Mouse (Mus musculus): ENCODE data around the gene Rab22a. TPM values are rescaled to one million over a fixed set of nuclear protein-coding genes. Genes with fewer than 3 reads are reported as not detected.
"Not testable (repeated sequence)": the region's sequence is repeated elsewhere in the genome, so short reads cannot be mapped to it uniquely, and the experiment has no call there.

Rab22a gene
- polyA plus RNA-seq (2015; fragmentation: Nextera tagmentation; extraction: Ambion mirVana), result 35.3 and 36.9 TPM in 2 replicates

GRCm38 (mm10) chr2:173659057-173659925 lies at the start of gene Rab22a:
TSS of gene Rab22a (plus strand) at chr2:173659760.
- WGBS, result under 1% methylated on average over 55 of the region's 55 CpGs
- ATAC-seq (replicated peaks), result peak; percentile 96
- Histone ChIP-seq H3K9ac (replicated peaks) (peak within 1 kb of the TSS; percentile 80), H3K27me3 (no peaks in the 10 kb centered on the region), H3K9me3 (no peaks in the 10 kb centered on the region), H3K4me1 (peaks cover 18% of the 10 kb centered on the region), H3K27ac (replicated peaks) (peak within 1 kb of the TSS; percentile 31), H3K4me2 (replicated peaks) (peak within 1 kb of the TSS; percentile 74), H3K4me3 (peak within 1 kb of the TSS; percentile 96), H3K36me3 (peaks cover 10% of the 10 kb centered on the region; the same call in 1 of the 2 replicates)

GRCm38 (mm10) chr2:173615378-173616081 lies 44.0 kb upstream of the Rab22a start:
- Histone ChIP-seq H3K4me3 (no peak overlapping the region), H3K4me1 (no peaks in the 10 kb centered on the region), H3K27ac (replicated peaks) (no peak overlapping the region), H3K9me3 (no peaks in the 10 kb centered on the region), H3K27me3 (no peaks in the 10 kb centered on the region), H3K4me2 (replicated peaks) (no peak overlapping the region), H3K36me3 (no peaks in the 10 kb centered on the region), H3K9ac (replicated peaks) (no peak overlapping the region)
- ATAC-seq (replicated peaks), result no peak
- 53% methylated on average over 11 of the region's 11 CpGs for WGBS

- Histone ChIP-seq H3K27me3 (no peaks in the 10 kb centered on the region), H3K9ac (replicated peaks) (no peak overlapping the region), H3K9me3 (no peaks in the 10 kb centered on the region), H3K4me2 (replicated peaks) (no peak overlapping the region), H3K4me3 (no peak overlapping the region), H3K36me3 (no peaks in the 10 kb centered on the region), H3K4me1 (no peaks in the 10 kb centered on the region), H3K27ac (replicated peaks) (no peak overlapping the region)
- ATAC-seq (replicated peaks), result no peak
- 58% methylated on average over 7 of the region's 7 CpGs for WGBS
These were observed 43.4 kb upstream of the Rab22a start for GRCm38 (mm10) chr2:173616156-173616555.

GRCm38 (mm10) chr2:173619132-173619531 lies 40.4 kb upstream of the Rab22a start:
- 93% methylated on average over 5 of the region's 5 CpGs for WGBS
- Histone ChIP-seq H3K4me1 (no peaks in the 10 kb centered on the region), H3K27ac (replicated peaks) (no peak overlapping the region), H3K9ac (replicated peaks) (no peak overlapping the region), H3K4me2 (replicated peaks) (no peak overlapping the region), H3K9me3 (no peaks in the 10 kb centered on the region), H3K36me3 (no peaks in the 10 kb centered on the region), H3K4me3 (no peak overlapping the region), H3K27me3 (no peaks in the 10 kb centered on the region)
- ATAC-seq (replicated peaks), result no peak

- Histone ChIP-seq H3K9ac (replicated peaks) (no peak overlapping the region), H3K27ac (replicated peaks) (no peak overlapping the region), H3K9me3 (no peaks in the 10 kb centered on the region), H3K4me3 (no peak overlapping the region), H3K4me1 (no peaks in the 10 kb centered on the region), H3K4me2 (replicated peaks) (no peak overlapping the region), H3K36me3 (no peaks in the 10 kb centered on the region), H3K27me3 (no peaks in the 10 kb centered on the region)
- no peak for ATAC-seq (replicated peaks)
- 95% methylated on average over 4 of the region's 4 CpGs for WGBS
These were observed 38.9 kb upstream of the Rab22a start for GRCm38 (mm10) chr2:173620645-173621044.

GRCm38 (mm10) chr2:173622173-173622601 lies 37.4 kb upstream of the Rab22a start:
- H3K4me2 ChIP-seq (replicated peaks), result no peak overlapping the region
- 80% methylated on average over 7 of the region's 7 CpGs for WGBS
- no peaks in the 10 kb centered on the region for H3K9me3 ChIP-seq
- ATAC-seq (replicated peaks), result no peak
- H3K4me1 ChIP-seq, result no peaks in the 10 kb centered on the region
- no peak overlapping the region for H3K27ac ChIP-seq (replicated peaks)
- H3K36me3 ChIP-seq, result no peaks in the 10 kb centered on the region
- no peak overlapping the region for H3K9ac ChIP-seq (replicated peaks)
- H3K27me3 ChIP-seq, result no peaks in the 10 kb centered on the region
- H3K4me3 ChIP-seq, result no peak overlapping the region

- Histone ChIP-seq H3K9ac (replicated peaks) (no peak overlapping the region), H3K9me3 (no peaks in the 10 kb centered on the region), H3K27ac (replicated peaks) (no peak overlapping the region), H3K4me3 (no peak overlapping the region), H3K36me3 (no peaks in the 10 kb centered on the region), H3K4me1 (no peaks in the 10 kb centered on the region), H3K4me2 (replicated peaks) (no peak overlapping the region), H3K27me3 (no peaks in the 10 kb centered on the region)
- 74% methylated on average over 7 of the region's 7 CpGs for WGBS
- ATAC-seq (replicated peaks), result no peak
These were observed 34.9 kb upstream of the Rab22a start for GRCm38 (mm10) chr2:173624667-173625066.

GRCm38 (mm10) chr2:173625786-173626185 lies 33.8 kb upstream of the Rab22a start:
- H3K4me2 ChIP-seq (replicated peaks), result no peak overlapping the region
- no peaks in the 10 kb centered on the region for H3K4me1 ChIP-seq
- no peaks in the 10 kb centered on the region for H3K36me3 ChIP-seq
- no peak overlapping the region for H3K4me3 ChIP-seq
- no peak overlapping the region for H3K27ac ChIP-seq (replicated peaks)
- H3K9me3 ChIP-seq, result no peaks in the 10 kb centered on the region
- WGBS, result 91% methylated on average over 3 of the region's 3 CpGs
- no peak overlapping the region for H3K9ac ChIP-seq (replicated peaks)
- no peaks in the 10 kb centered on the region for H3K27me3 ChIP-seq
- no peak for ATAC-seq (replicated peaks)

GRCm38 (mm10) chr2:173634106-173634505 lies 25.5 kb upstream of the Rab22a start:
- ATAC-seq (replicated peaks), result not testable (repeated sequence)
- WGBS, result 91% methylated on average over 15 of the region's 15 CpGs

GRCm38 (mm10) chr2:173641370-173641769 lies 18.2 kb upstream of the Rab22a start:
- H3K36me3 ChIP-seq, result no peaks in the 10 kb centered on the region
- H3K4me1 ChIP-seq, result no peaks in the 10 kb centered on the region
- ATAC-seq (replicated peaks), result no peak
- H3K27ac ChIP-seq (replicated peaks), result no peak overlapping the region
- H3K4me3 ChIP-seq, result no peak overlapping the region
- H3K27me3 ChIP-seq, result no peaks in the 10 kb centered on the region
- no peak overlapping the region for H3K9ac ChIP-seq (replicated peaks)
- H3K4me2 ChIP-seq (replicated peaks), result no peak overlapping the region
- no peaks in the 10 kb centered on the region for H3K9me3 ChIP-seq

More at GRCm38 (mm10) chr2:173634106-173634505, 25.5 kb upstream of the Rab22a start:
- not testable (repeated sequence) for H3K4me2 ChIP-seq (replicated peaks); H3K27me3 ChIP-seq; H3K4me1 ChIP-seq; H3K27ac ChIP-seq (replicated peaks); H3K9me3 ChIP-seq; H3K36me3 ChIP-seq; H3K9ac ChIP-seq (replicated peaks); H3K4me3 ChIP-seq

- Histone ChIP-seq H3K4me1 (no peaks in the 10 kb centered on the region), H3K27me3 (no peaks in the 10 kb centered on the region), H3K4me3 (no peak overlapping the region), H3K27ac (replicated peaks) (no peak overlapping the region), H3K9ac (replicated peaks) (no peak overlapping the region), H3K36me3 (no peaks in the 10 kb centered on the region), H3K4me2 (replicated peaks) (no peak overlapping the region), H3K9me3 (no peaks in the 10 kb centered on the region)
- ATAC-seq (replicated peaks), result peak; percentile 58; the same call in 1 of the 2 replicates
- WGBS, result 31% methylated on average over 15 of the region's 15 CpGs
These were observed 17.1 kb upstream of the Rab22a start for GRCm38 (mm10) chr2:173642262-173642999.

All from forebrain, embryonic 15.5 days (tissue).